Mouse (Mus musculus) cerebellum, postnatal 4 days (tissue): Measurements from ENCODE around the gene Dchs1.

ENCODE experiments used
- DNase-seq, 2 experiments: peaks; one replicate each; pipeline ENCODE4 v3.0.0; 2022; ENCODE audit warnings: low spot score in 2 of 2, mixed read lengths in 1 of 2

Gene Dchs1

DNA sequence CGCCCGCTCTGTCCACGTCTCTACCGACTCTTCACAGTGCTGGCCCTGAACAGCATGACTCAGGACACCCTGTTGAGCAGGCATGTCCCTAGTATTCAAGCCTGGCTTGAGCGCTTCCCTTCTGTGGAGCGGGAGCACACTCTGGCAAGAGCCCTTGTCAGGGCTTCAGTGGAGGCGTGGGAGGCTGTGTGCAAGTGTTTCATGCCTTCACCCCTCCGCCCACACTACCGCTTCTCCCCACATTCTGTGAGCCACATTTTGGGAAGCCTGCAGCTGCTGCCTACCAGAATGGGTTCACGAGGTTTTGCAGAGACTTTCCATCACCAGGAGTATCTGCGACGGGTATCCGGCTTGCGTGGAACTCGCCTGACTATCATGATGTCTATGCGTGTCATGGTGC is 84.3 kb downstream of the Dchs1 start:
- DNase-seq, result no peak
